Mouse (Mus musculus) neural tube, embryonic 14.5 days (tissue): ENCODE measurements at regions not wholly inside any gene's neighbourhood (a gene's known extent, or its start where the extent isn't known, plus 50 kb on each side); places are given as distances from the start of the nearest gene placed in this dataset.

Source experiments
- ATAC-seq: fragments of 200-750 bp; cut with Nextera tagmentation; 2 replicates; pipeline ENCODE4 v1.8.0; 2017; ENCODE audit warnings: low read depth, mild to moderate bottlenecking, moderate TSS enrichment, moderate library complexity
- H3K27ac ChIP-seq: fragments of 300-500 bp; sonication (generic); 2 replicates; pipeline ENCODE4 v1.5.1; 2014; ENCODE audit warnings: low read depth, mild to moderate bottlenecking, control low read depth, low read length, moderate library complexity, mixed read lengths
- H3K27me3 ChIP-seq: fragments of 300-500 bp; sonication (generic); 2 replicates; pipeline ENCODE4 v1.6.1; 2014; ENCODE audit warnings: low read length; ENCODE audit not compliant: control insufficient read depth, insufficient read depth
- H3K36me3 ChIP-seq: fragments of 300-500 bp; sonication (generic); 2 replicates; pipeline ENCODE4 v1.6.1; 2014; ENCODE audit warnings: low read length, mixed read lengths; ENCODE audit not compliant: control insufficient read depth, insufficient read depth
- H3K4me1 ChIP-seq: fragments of 300-500 bp; sonication (generic); 2 replicates; pipeline ENCODE4 v1.6.1; 2014; ENCODE audit warnings: low read length; ENCODE audit not compliant: control insufficient read depth, insufficient read depth
- H3K4me2 ChIP-seq: fragments of 300-500 bp; sonication (generic); 2 replicates; pipeline ENCODE4 v1.6.1; 2014; ENCODE audit warnings: mild to moderate bottlenecking, low read depth, low read length, control low read depth
- H3K4me3 ChIP-seq: fragments of 300-500 bp; sonication (generic); 2 replicates; pipeline ENCODE4 v1.5.1; 2014; ENCODE audit warnings: low read depth, low read length, control low read depth, mixed read lengths
- H3K9ac ChIP-seq: fragments of 300-500 bp; sonication (generic); replicated peaks from 2 replicates; pipeline ENCODE4 v1.6.1; 2014; ENCODE audit warnings: low read depth, mild to moderate bottlenecking, control low read depth, low read length, mixed read lengths
- H3K9me3 ChIP-seq: fragments of 300-500 bp; sonication (generic); 2 replicates; pipeline ENCODE4 v1.6.1; 2016; ENCODE audit warnings: low read length; ENCODE audit not compliant: control insufficient read depth
- WGBS: fragments of 180-500 bp; shearing (Covaris S2); extraction: QIAGEN DNeasy Blood & Tissue Kit; methylation state at CpG from one replicate; pipeline ENCODE4 v1.1.7; 2014; 5-methylcytosine and 5-hydroxymethylcytosine counted together

DNA sequence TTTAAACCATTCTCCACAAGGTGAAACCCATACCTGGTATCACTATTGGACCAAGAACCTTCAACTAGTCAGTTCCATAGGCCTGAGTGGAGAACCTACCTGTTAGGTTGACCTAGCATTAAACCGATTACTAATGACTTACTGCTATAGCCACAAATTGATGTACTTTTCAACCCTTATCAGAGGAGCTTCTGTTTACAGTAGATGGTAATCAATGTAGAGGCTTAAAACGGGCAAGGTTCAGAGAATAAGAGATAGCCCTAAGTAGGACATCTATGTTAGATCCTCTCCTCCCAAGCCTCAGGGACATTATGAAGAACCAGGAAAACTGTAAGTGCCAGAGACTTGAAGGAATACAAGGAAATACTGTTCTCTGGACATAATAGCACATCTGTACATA, 108.1 kb upstream of the Pik3r1 start:
- H3K36me3 ChIP-seq = no peaks in the 10 kb centered on the region
- no peaks in the 10 kb centered on the region for H3K27me3 ChIP-seq
- WGBS = over 99% methylated on average over 2 of the region's 2 CpGs
- H3K4me2 ChIP-seq = no peak overlapping the region
- no peak overlapping the region for H3K9ac ChIP-seq
- H3K9me3 ChIP-seq = no peaks in the 10 kb centered on the region
- H3K4me3 ChIP-seq = no peak overlapping the region
- H3K27ac ChIP-seq = no peak overlapping the region
- H3K4me1 ChIP-seq = no peaks in the 10 kb centered on the region
- no peak for ATAC-seq

- Histone ChIP-seq H3K27me3 (no peaks in the 10 kb centered on the region), H3K9ac (no peak overlapping the region), H3K4me2 (no peak overlapping the region), H3K27ac (no peak overlapping the region), H3K4me3 (no peak overlapping the region), H3K9me3 (no peaks in the 10 kb centered on the region), H3K36me3 (no peaks in the 10 kb centered on the region), H3K4me1 (no peaks in the 10 kb centered on the region)
- WGBS = 74% methylated on average over 3 of the region's 3 CpGs
- no peak for ATAC-seq
Measured at GRCm38 (mm10) chr13:101876601-101877000, 108.6 kb upstream of the Pik3r1 start.

DNA sequence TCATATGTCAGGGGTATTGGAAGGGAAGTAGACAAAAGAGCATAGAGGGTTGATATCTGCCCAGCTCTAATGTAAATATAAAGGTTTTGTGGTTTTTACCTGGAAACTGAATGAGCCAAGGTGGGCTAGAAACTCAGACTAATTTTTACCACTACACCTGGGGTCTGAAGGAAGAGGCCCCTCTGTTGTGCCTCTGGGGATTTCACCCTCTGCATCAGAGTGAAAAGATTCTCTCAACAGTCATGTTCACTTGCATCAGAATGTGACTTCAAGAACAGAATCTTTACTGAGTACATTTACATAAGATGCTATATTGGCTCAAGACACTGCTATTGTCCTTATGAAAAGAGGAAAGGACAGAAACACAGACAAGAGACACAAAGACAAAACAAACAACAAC, 110.2 kb upstream of the Pik3r1 start:
- Histone ChIP-seq H3K4me3 (no peak overlapping the region), H3K36me3 (no peaks in the 10 kb centered on the region), H3K4me1 (no peaks in the 10 kb centered on the region), H3K4me2 (no peak overlapping the region), H3K27ac (no peak overlapping the region), H3K27me3 (no peaks in the 10 kb centered on the region), H3K9me3 (no peaks in the 10 kb centered on the region), H3K9ac (no peak overlapping the region)
- ATAC-seq = no peak

GRCm38 (mm10) chr13:101879561-101880081, 111.6 kb upstream of the Pik3r1 start:
- H3K27ac ChIP-seq = no peak overlapping the region
- no peaks in the 10 kb centered on the region for H3K36me3 ChIP-seq
- 88% methylated on average over 8 of the region's 8 CpGs for WGBS
- H3K4me1 ChIP-seq = no peaks in the 10 kb centered on the region
- H3K9me3 ChIP-seq = no peaks in the 10 kb centered on the region
- no peak overlapping the region for H3K9ac ChIP-seq
- H3K27me3 ChIP-seq = no peaks in the 10 kb centered on the region
- no peak overlapping the region for H3K4me3 ChIP-seq
- H3K4me2 ChIP-seq = no peak overlapping the region
- ATAC-seq = no peak

- no peaks in the 10 kb centered on the region for H3K36me3 ChIP-seq
- H3K9me3 ChIP-seq = no peaks in the 10 kb centered on the region
- H3K4me1 ChIP-seq = no peaks in the 10 kb centered on the region
- no peak overlapping the region for H3K4me2 ChIP-seq
- H3K27ac ChIP-seq = no peak overlapping the region
- no peak for ATAC-seq
- no peak overlapping the region for H3K4me3 ChIP-seq
- no peak overlapping the region for H3K9ac ChIP-seq
- H3K27me3 ChIP-seq = no peaks in the 10 kb centered on the region
Measured at GRCm38 (mm10) chr13:101883177-101883576, 115.2 kb upstream of the Pik3r1 start.

- Histone ChIP-seq H3K4me3 (no peak overlapping the region), H3K4me2 (no peak overlapping the region), H3K36me3 (no peaks in the 10 kb centered on the region), H3K27me3 (no peaks in the 10 kb centered on the region), H3K4me1 (no peaks in the 10 kb centered on the region), H3K27ac (no peak overlapping the region), H3K9me3 (no peaks in the 10 kb centered on the region), H3K9ac (no peak overlapping the region)
- 81% methylated on average over 3 of the region's 3 CpGs for WGBS
- ATAC-seq = no peak
Measured at GRCm38 (mm10) chr13:101884752-101885151, 116.7 kb upstream of the Pik3r1 start.

DNA sequence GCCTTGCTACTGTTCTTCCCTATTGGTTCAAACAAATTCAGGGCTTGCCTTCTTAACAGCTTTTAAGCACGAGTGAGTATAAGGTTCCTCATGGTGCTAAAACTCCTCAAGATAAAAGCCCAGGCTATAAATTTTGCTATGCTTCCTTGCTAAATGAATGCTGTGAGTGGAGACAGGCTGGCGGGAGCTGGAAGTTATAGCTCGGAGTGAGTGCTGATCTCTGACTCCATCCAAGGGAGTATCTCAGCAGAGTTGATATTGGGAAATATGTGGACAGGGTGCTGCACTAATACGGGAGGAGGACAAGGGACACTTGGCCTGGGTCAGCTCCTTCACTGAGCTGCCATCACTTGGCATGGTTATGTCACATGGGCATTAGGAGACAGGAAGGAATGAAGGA, 123.5 kb upstream of the Pik3r1 start:
- no peak overlapping the region for H3K4me2 ChIP-seq
- WGBS = 62% methylated on average over 4 of the region's 4 CpGs
- H3K36me3 ChIP-seq = no peaks in the 10 kb centered on the region
- no peaks in the 10 kb centered on the region for H3K27me3 ChIP-seq
- H3K9ac ChIP-seq = no peak overlapping the region
- H3K9me3 ChIP-seq = no peaks in the 10 kb centered on the region
- no peak overlapping the region for H3K27ac ChIP-seq
- no peaks in the 10 kb centered on the region for H3K4me1 ChIP-seq
- ATAC-seq = no peak
- no peak overlapping the region for H3K4me3 ChIP-seq

DNA sequence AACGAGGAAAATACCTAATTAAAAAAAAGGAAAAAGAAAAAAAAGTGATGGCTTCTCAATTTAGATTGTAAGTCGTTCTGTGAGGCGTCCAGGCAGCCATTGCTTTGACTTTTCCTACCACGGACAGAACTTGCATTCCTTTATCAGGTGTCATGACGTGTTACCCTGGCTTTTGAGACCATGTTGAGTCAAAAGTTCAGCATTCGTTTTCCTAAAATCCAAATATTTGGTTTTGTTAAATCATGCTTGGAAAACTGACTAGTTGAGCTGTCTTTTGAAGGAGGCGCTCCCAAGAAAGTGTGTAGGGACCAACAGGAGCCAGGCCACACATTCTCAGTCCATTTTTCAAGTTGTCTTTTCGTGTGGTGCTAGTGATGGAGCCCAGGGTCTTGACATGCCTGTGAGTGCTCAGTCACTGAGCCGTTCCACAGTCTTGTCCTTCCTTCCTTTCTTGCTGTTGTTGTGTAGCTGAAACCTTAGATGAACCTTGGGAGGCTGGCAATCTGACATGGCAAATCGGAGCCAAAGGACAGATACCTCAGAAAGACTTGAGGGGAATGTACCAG, 125.1 kb upstream of the Pik3r1 start:
- WGBS = 87% methylated on average over 10 of the region's 10 CpGs
- no peak overlapping the region for H3K9ac ChIP-seq
- no peaks in the 10 kb centered on the region for H3K36me3 ChIP-seq
- no peaks in the 10 kb centered on the region for H3K27me3 ChIP-seq
- no peak for ATAC-seq
- H3K9me3 ChIP-seq = no peaks in the 10 kb centered on the region
- H3K4me1 ChIP-seq = no peaks in the 10 kb centered on the region
- H3K27ac ChIP-seq = no peak overlapping the region
- no peak overlapping the region for H3K4me3 ChIP-seq
- no peak overlapping the region for H3K4me2 ChIP-seq

DNA sequence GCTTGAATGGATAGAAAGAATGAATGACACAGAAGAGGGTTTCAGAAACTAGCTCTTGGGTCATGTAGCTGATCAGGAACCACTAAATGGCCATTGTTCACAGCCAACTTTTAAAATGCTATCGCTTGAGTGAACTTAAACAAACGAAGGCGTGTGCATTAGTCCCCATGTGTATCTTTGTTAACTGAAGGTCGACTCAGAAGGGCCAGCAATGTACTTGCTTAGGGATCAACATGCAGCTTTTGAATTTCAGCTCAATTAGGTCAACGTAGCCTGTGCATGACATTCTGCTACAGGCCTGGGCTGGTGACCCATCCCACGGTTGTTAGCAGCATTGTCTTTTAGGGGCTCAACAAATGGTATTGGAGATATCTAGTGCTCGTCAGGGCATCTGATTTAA, 127.1 kb upstream of the Pik3r1 start:
- 68% methylated on average over 7 of the region's 7 CpGs for WGBS
- no peak overlapping the region for H3K27ac ChIP-seq
- H3K9me3 ChIP-seq = no peaks in the 10 kb centered on the region
- H3K4me2 ChIP-seq = no peak overlapping the region
- no peak overlapping the region for H3K4me3 ChIP-seq
- no peak overlapping the region for H3K9ac ChIP-seq
- H3K27me3 ChIP-seq = no peaks in the 10 kb centered on the region
- no peaks in the 10 kb centered on the region for H3K4me1 ChIP-seq
- no peak for ATAC-seq
- no peaks in the 10 kb centered on the region for H3K36me3 ChIP-seq
